Mouse (Mus musculus): ENCODE results near the gene Ikzf1. TPM values are rescaled to one million over a fixed set of nuclear protein-coding genes. Genes with fewer than 3 reads are reported as not detected.

The Ikzf1 gene
- polyA plus RNA-seq, 1 experiment from 2014 or later, result 2.6 TPM

GRCm38 (mm10) chr11:11715963-11716691, 31.3 kb downstream of the Ikzf1 start:
- Histone ChIP-seq H3K9me3 (ENCODE audit: control insufficient read depth, low read length) (no peaks in the 10 kb centered on the region), H3K27me3 (ENCODE audit: control insufficient read depth, insufficient read depth, low read length) (no peaks in the 10 kb centered on the region), H3K4me1 (replicated peaks; ENCODE audit: control insufficient read depth, insufficient read depth, low read length) (no peaks in the 10 kb centered on the region), H3K9ac (no peak overlapping the region), H3K4me2 (replicated peaks) (no peak overlapping the region), H3K36me3 (replicated peaks; ENCODE audit: control insufficient read depth, insufficient read depth) (no peaks in the 10 kb centered on the region), H3K4me3 (replicated peaks; ENCODE audit: low read length) (no peak overlapping the region), H3K27ac (no peak overlapping the region)
- no peak for DNase-seq (ENCODE audit: low spot score)
- 92% methylated on average over 7 of the region's 7 CpGs for WGBS
- no peak for ATAC-seq (ENCODE audit: low FRiP score)

GRCm38 (mm10) chr11:11716692-11717037, 31.9 kb downstream of the Ikzf1 start:
- no peak overlapping the region for H3K4me2 ChIP-seq (replicated peaks)
- H3K4me1 ChIP-seq (replicated peaks; ENCODE audit: control insufficient read depth, insufficient read depth, low read length), result no peaks in the 10 kb centered on the region
- H3K9ac ChIP-seq, result no peak overlapping the region
- no peaks in the 10 kb centered on the region for H3K9me3 ChIP-seq (ENCODE audit: control insufficient read depth, low read length)
- no peak overlapping the region for H3K4me3 ChIP-seq (replicated peaks; ENCODE audit: low read length)
- 76% methylated on average over 2 of the region's 2 CpGs for WGBS
- no peaks in the 10 kb centered on the region for H3K27me3 ChIP-seq (ENCODE audit: control insufficient read depth, insufficient read depth, low read length)
- no peaks in the 10 kb centered on the region for H3K36me3 ChIP-seq (replicated peaks; ENCODE audit: control insufficient read depth, insufficient read depth)
- no peak overlapping the region for H3K27ac ChIP-seq
- no peak for DNase-seq (ENCODE audit: low spot score)
- no peak for ATAC-seq (ENCODE audit: low FRiP score)

- H3K4me2 ChIP-seq (replicated peaks), result no peak overlapping the region
- no peak overlapping the region for H3K9ac ChIP-seq
- H3K9me3 ChIP-seq (ENCODE audit: control insufficient read depth, low read length), result no peaks in the 10 kb centered on the region
- H3K27me3 ChIP-seq (ENCODE audit: control insufficient read depth, insufficient read depth, low read length), result no peaks in the 10 kb centered on the region
- no peak overlapping the region for H3K27ac ChIP-seq
- no peak overlapping the region for H3K4me3 ChIP-seq (replicated peaks; ENCODE audit: low read length)
- H3K36me3 ChIP-seq (replicated peaks; ENCODE audit: control insufficient read depth, insufficient read depth), result no peaks in the 10 kb centered on the region
- DNase-seq (ENCODE audit: low spot score) (no peak), ATAC-seq (ENCODE audit: low FRiP score) (no peak)
- 74% methylated on average over 4 of the region's 4 CpGs for WGBS
- H3K4me1 ChIP-seq (replicated peaks; ENCODE audit: control insufficient read depth, insufficient read depth, low read length), result no peaks in the 10 kb centered on the region
These were observed 32.9 kb downstream of the Ikzf1 start for GRCm38 (mm10) chr11:11717606-11718167.

GRCm38 (mm10) chr11:11719748-11720147, 34.9 kb downstream of the Ikzf1 start:
- DNase-seq (ENCODE audit: low spot score), result no peak
- no peak overlapping the region for H3K9ac ChIP-seq
- WGBS, result 86% methylated on average over 5 of the region's 5 CpGs

GRCm38 (mm10) chr11:11725252-11725875, 40.6 kb downstream of the Ikzf1 start:
- no peak for ATAC-seq (ENCODE audit: low FRiP score)
- H3K4me3 ChIP-seq (replicated peaks; ENCODE audit: low read length), result no peak overlapping the region
- DNase-seq (ENCODE audit: low spot score), result no peak
- 90% methylated on average over 11 of the region's 11 CpGs for WGBS
- no peak overlapping the region for H3K4me2 ChIP-seq (replicated peaks)
- H3K36me3 ChIP-seq (replicated peaks; ENCODE audit: control insufficient read depth, insufficient read depth), result no peaks in the 10 kb centered on the region
- no peak overlapping the region for H3K27ac ChIP-seq
- H3K4me1 ChIP-seq (replicated peaks; ENCODE audit: control insufficient read depth, insufficient read depth, low read length), result no peaks in the 10 kb centered on the region
- no peak overlapping the region for H3K9ac ChIP-seq
- H3K27me3 ChIP-seq (ENCODE audit: control insufficient read depth, insufficient read depth, low read length), result no peaks in the 10 kb centered on the region
- no peaks in the 10 kb centered on the region for H3K9me3 ChIP-seq (ENCODE audit: control insufficient read depth, low read length)

More at GRCm38 (mm10) chr11:11719748-11720147, 34.9 kb downstream of the Ikzf1 start:
- H3K4me2 ChIP-seq (replicated peaks), result no peak overlapping the region
- H3K27me3 ChIP-seq (ENCODE audit: control insufficient read depth, insufficient read depth, low read length), result no peaks in the 10 kb centered on the region
- H3K4me1 ChIP-seq (replicated peaks; ENCODE audit: control insufficient read depth, insufficient read depth, low read length), result no peaks in the 10 kb centered on the region
- H3K36me3 ChIP-seq (replicated peaks; ENCODE audit: control insufficient read depth, insufficient read depth), result no peaks in the 10 kb centered on the region
- no peak overlapping the region for H3K27ac ChIP-seq
- ATAC-seq (ENCODE audit: low FRiP score), result no peak
- H3K9me3 ChIP-seq (ENCODE audit: control insufficient read depth, low read length), result no peaks in the 10 kb centered on the region
- no peak overlapping the region for H3K4me3 ChIP-seq (replicated peaks; ENCODE audit: low read length)

GRCm38 (mm10) chr11:11725876-11726525, 41.2 kb downstream of the Ikzf1 start:
- Histone ChIP-seq H3K27me3 (ENCODE audit: control insufficient read depth, insufficient read depth, low read length) (no peaks in the 10 kb centered on the region), H3K36me3 (replicated peaks; ENCODE audit: control insufficient read depth, insufficient read depth) (no peaks in the 10 kb centered on the region), H3K4me3 (replicated peaks; ENCODE audit: low read length) (no peak overlapping the region), H3K4me1 (replicated peaks; ENCODE audit: control insufficient read depth, insufficient read depth, low read length) (no peaks in the 10 kb centered on the region), H3K4me2 (replicated peaks) (no peak overlapping the region), H3K27ac (no peak overlapping the region), H3K9me3 (ENCODE audit: control insufficient read depth, low read length) (no peaks in the 10 kb centered on the region), H3K9ac (no peak overlapping the region)
- ATAC-seq (ENCODE audit: low FRiP score) (no peak), DNase-seq (ENCODE audit: low spot score) (no peak)
- 92% methylated on average over 5 of the region's 5 CpGs for WGBS

GRCm38 (mm10) chr11:11726807-11727276, 42.0 kb downstream of the Ikzf1 start:
- H3K36me3 ChIP-seq (replicated peaks; ENCODE audit: control insufficient read depth, insufficient read depth), result no peaks in the 10 kb centered on the region
- DNase-seq (ENCODE audit: low spot score) (no peak), ATAC-seq (ENCODE audit: low FRiP score) (no peak)
- no peak overlapping the region for H3K27ac ChIP-seq
- H3K27me3 ChIP-seq (ENCODE audit: control insufficient read depth, insufficient read depth, low read length), result no peaks in the 10 kb centered on the region
- no peak overlapping the region for H3K4me2 ChIP-seq (replicated peaks)
- no peaks in the 10 kb centered on the region for H3K4me1 ChIP-seq (replicated peaks; ENCODE audit: control insufficient read depth, insufficient read depth, low read length)
- WGBS, result 87% methylated on average over 4 of the region's 4 CpGs
- no peaks in the 10 kb centered on the region for H3K9me3 ChIP-seq (ENCODE audit: control insufficient read depth, low read length)
- no peak overlapping the region for H3K9ac ChIP-seq
- no peak overlapping the region for H3K4me3 ChIP-seq (replicated peaks; ENCODE audit: low read length)

- 92% methylated on average over 10 of the region's 10 CpGs for WGBS
- Histone ChIP-seq H3K4me1 (replicated peaks; ENCODE audit: control insufficient read depth, insufficient read depth, low read length) (no peaks in the 10 kb centered on the region), H3K9me3 (ENCODE audit: control insufficient read depth, low read length) (no peaks in the 10 kb centered on the region), H3K4me3 (replicated peaks; ENCODE audit: low read length) (no peak overlapping the region), H3K27me3 (ENCODE audit: control insufficient read depth, insufficient read depth, low read length) (no peaks in the 10 kb centered on the region), H3K27ac (no peak overlapping the region), H3K9ac (no peak overlapping the region), H3K36me3 (replicated peaks; ENCODE audit: control insufficient read depth, insufficient read depth) (no peaks in the 10 kb centered on the region), H3K4me2 (replicated peaks) (no peak overlapping the region)
- ATAC-seq (ENCODE audit: low FRiP score), result no peak
- no peak for DNase-seq (ENCODE audit: low spot score)
These were observed 43.2 kb downstream of the Ikzf1 start for GRCm38 (mm10) chr11:11727936-11728556.

- no peak for ATAC-seq (ENCODE audit: low FRiP score)
- Histone ChIP-seq H3K4me2 (replicated peaks) (no peak overlapping the region), H3K4me1 (replicated peaks; ENCODE audit: control insufficient read depth, insufficient read depth, low read length) (no peaks in the 10 kb centered on the region), H3K9ac (no peak overlapping the region), H3K27ac (no peak overlapping the region), H3K36me3 (replicated peaks; ENCODE audit: control insufficient read depth, insufficient read depth) (no peaks in the 10 kb centered on the region), H3K4me3 (replicated peaks; ENCODE audit: low read length) (no peak overlapping the region), H3K27me3 (ENCODE audit: control insufficient read depth, insufficient read depth, low read length) (no peaks in the 10 kb centered on the region), H3K9me3 (ENCODE audit: control insufficient read depth, low read length) (no peaks in the 10 kb centered on the region)
- 84% methylated on average over 6 of the region's 6 CpGs for WGBS
- DNase-seq (ENCODE audit: low spot score), result no peak
These were observed 44.4 kb downstream of the Ikzf1 start for GRCm38 (mm10) chr11:11729216-11729615.
